Mouse (Mus musculus) G1E (cell line): ENCODE measurements around the gene Cpsf4.

Experiments
- CTCF ChIP-seq: IDR thresholded peaks from 2 replicates; pipeline ENCODE4 v1.5.1; 2012; ENCODE audit warnings: low read depth, low read length, inconsistent platforms, mixed read lengths
- GATA1 ChIP-seq: IDR thresholded peaks from 2 replicates; pipeline ENCODE4 v1.6.1; 2012; ENCODE audit warnings: borderline replicate concordance, low read length, inconsistent platforms, mixed read lengths

GRCm38 (mm10) chr5:145149294-145149693 is 17.7 kb upstream of the Cpsf4 start:
- TF ChIP-seq GATA1 (no peak), CTCF (no peak)
